Mouse (Mus musculus): ENCODE measurements at regions not wholly inside any gene's neighbourhood (a gene's known extent, or its start where the extent isn't known, plus 50 kb on each side); places are given as distances from the start of the nearest gene placed in this dataset.

- TF ChIP-seq POLR2A (IDR thresholded peaks at IDR 0.05; ENCODE audit: borderline replicate concordance, insufficient read depth, low read length) (no peak), CTCF (IDR thresholded peaks at IDR 0.05; ENCODE audit: borderline replicate concordance, insufficient read depth, low read depth, low read length) (no peak)
These were observed 170.0 kb downstream of the Opa1 start for GRCm38 (mm10) chr16:29749167-29749566.

Measured in cerebellum, adult 2 months (tissue).